ENCODE assay signal across 12 mouse cellular contexts in the genomic region with DNA sequence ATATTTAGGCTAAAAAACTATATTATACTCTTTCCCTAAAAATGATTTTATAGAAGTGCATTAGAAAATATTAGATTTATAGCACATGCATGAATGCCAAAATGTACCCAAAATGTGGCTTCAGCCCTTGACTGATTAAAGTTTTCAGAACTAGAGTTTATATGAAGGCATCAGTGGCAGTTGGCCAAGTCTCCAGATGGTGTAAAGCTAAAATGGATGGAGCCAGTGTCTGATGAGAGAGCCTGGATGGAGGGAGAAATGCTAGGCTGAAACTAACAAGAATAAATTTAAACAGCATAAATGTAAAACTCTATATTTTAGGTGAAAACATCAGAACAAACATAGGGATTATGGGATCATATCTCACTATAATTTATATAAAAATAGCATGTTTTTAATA.
DNase-seq lines count a peak whose midpoint lies in the region; ATAC-seq and TF ChIP-seq lines count a peak whose summit lies in the region.
"Had no signal": no experiment of that assay in that cellular context is flagged by ENCODE, and none has a peak within 500 bp of the region (broad histone marks: within the 10 kb centered on the region; RNA-seq: fewer than 3 reads in every experiment).

No protein-coding gene starts in this region.

- no peaks in the 10 kb centered on the region for H3K36me3 ChIP-seq in forebrain, postnatal 0 days (ENCODE audit: insufficient read depth)
- H3K36me3 ChIP-seq in forebrain, embryonic 13.5 days (ENCODE audit: poor library complexity, severe bottlenecking): no peaks in the 10 kb centered on the region
- H3K36me3 ChIP-seq: heart, embryonic 15.5 days; neural tube, embryonic 12.5 days had no signal

- ATAC-seq in forebrain, postnatal 0 days: peak; percentile 55
- ATAC-seq in forebrain, embryonic 13.5 days: no peak
- peak; percentile 76 for ATAC-seq in frontal cortex, adult (ENCODE audit: low TSS enrichment)
- no peak for ATAC-seq in CD4-positive, CD25-positive, alpha-beta regulatory T cell, adult 4 months

- H3K9ac ChIP-seq in forebrain, postnatal 0 days: no peak overlapping the region
- no peak overlapping the region for H3K9ac ChIP-seq in forebrain, embryonic 13.5 days
- H3K9ac ChIP-seq: heart, embryonic 15.5 days; neural tube, embryonic 12.5 days had no signal

- no peaks in the 10 kb centered on the region for H3K9me3 ChIP-seq in forebrain, postnatal 0 days (ENCODE audit: low read length)
- no peaks in the 10 kb centered on the region for H3K9me3 ChIP-seq in forebrain, embryonic 13.5 days (replicated peaks)
- H3K9me3 ChIP-seq: heart, embryonic 15.5 days; neural tube, embryonic 12.5 days had no signal

- H3K4me2 ChIP-seq in forebrain, postnatal 0 days (ENCODE audit: low read depth): no peak overlapping the region
- no peak overlapping the region for H3K4me2 ChIP-seq in forebrain, embryonic 13.5 days
- H3K4me2 ChIP-seq: heart, embryonic 15.5 days; neural tube, embryonic 12.5 days had no signal

- no peaks in the 10 kb centered on the region for H3K4me1 ChIP-seq in forebrain, postnatal 0 days (ENCODE audit: insufficient read depth)
- no peaks in the 10 kb centered on the region for H3K4me1 ChIP-seq in forebrain, embryonic 13.5 days
- H3K4me1 ChIP-seq: heart, embryonic 15.5 days; neural tube, embryonic 12.5 days had no signal

- H3K27ac ChIP-seq in forebrain, postnatal 0 days (ENCODE audit: low read depth, low read length): no peak overlapping the region
- no peak overlapping the region for H3K27ac ChIP-seq in forebrain, embryonic 13.5 days
- H3K27ac ChIP-seq: heart, embryonic 15.5 days; neural tube, embryonic 12.5 days had no signal

- H3K27me3 ChIP-seq in forebrain, postnatal 0 days (ENCODE audit: insufficient read depth, low read length): no peaks in the 10 kb centered on the region
- no peaks in the 10 kb centered on the region for H3K27me3 ChIP-seq in forebrain, embryonic 13.5 days
- H3K27me3 ChIP-seq: heart, embryonic 15.5 days; neural tube, embryonic 12.5 days had no signal

- no peak for TF ChIP-seq CTCF in forebrain, postnatal 0 days (IDR thresholded peaks at IDR 0.05; ENCODE audit: low read depth)

- H3K4me3 ChIP-seq in forebrain, postnatal 0 days (ENCODE audit: low read depth, low read length): no peak overlapping the region
- no peak overlapping the region for H3K4me3 ChIP-seq in forebrain, embryonic 13.5 days
- H3K4me3 ChIP-seq: heart, embryonic 15.5 days; neural tube, embryonic 12.5 days had no signal

- peak; percentile 80 for DNase-seq in forebrain, postnatal 0 days
- DNase-seq in layer of hippocampus, adult 8-10 months (ENCODE audit: low spot score in 2 of 2): peak; percentile 26 to 61
- DNase-seq in right cerebral cortex, adult 18-20 months: peak; percentile 74
- no peak for DNase-seq in kidney, postnatal 25 days
- DNase-seq in thymus, postnatal 36 days: no peak
- DNase-seq: adrenal gland, postnatal 14 days; gastrocnemius, postnatal 36 days had no signal

Comparison
In these comparisons a context has a peak if more than half of its experiments do, and no peak if none do; other contexts are left out.
1. ATAC-seq: peak in forebrain, postnatal 0 days (single experiment) and frontal cortex, adult (single experiment); none in forebrain, embryonic 13.5 days (single experiment) and CD4-positive, CD25-positive, alpha-beta regulatory T cell, adult 4 months (single experiment).
2. DNase-seq: peak in forebrain, postnatal 0 days (single experiment), layer of hippocampus, adult 8-10 months (2 of 2) and right cerebral cortex, adult 18-20 months (single experiment); none in kidney, postnatal 25 days (0 of 2) and thymus, postnatal 36 days (0 of 2).